10 mouse cellular contexts compared by ENCODE assay signal in the genomic region with DNA sequence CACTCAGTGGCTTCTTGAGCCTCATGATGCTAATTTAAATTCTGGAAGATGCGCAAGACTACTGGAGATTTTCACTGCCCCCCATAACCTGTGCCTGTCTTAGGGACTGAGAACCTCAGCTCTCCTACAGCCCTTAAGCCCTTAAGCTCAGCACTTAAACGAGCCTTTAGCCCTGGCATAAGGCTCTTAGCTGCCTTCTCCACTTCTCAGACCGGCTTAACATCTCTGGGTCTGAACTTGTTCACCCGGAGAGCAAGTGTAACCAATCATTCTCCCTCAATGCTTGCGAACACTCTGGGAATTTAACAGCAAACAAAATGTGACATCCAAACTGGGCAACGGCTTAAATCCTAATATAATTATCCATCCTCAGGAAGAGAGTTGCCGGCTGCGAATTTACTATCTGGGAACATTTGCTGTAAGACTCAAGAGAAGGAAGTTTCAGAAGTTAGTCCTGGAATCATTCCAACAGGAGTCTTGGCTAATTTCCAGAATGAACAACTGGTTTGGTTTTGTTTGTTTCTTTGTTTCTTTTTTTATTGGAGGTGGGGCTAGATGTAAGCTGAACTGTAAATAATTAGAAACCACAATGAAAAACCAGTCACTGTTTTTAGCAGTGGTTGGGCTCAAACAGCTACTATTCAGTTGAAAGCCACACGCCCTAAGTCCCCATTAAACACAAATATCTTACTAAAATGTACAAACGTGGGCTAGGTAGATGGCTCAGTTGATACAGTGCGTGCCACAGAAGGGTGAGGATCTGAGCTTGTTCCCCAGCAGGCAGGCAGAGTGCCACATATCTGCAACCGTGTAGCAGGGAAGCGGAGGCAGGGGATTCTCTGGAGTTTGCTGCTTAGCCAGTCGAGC. TPM values are rescaled to one million over a fixed set of nuclear protein-coding genes. Genes with fewer than 3 reads are reported as not detected.
DNase-seq lines count a peak whose midpoint lies in the region; ATAC-seq and TF ChIP-seq lines count a peak whose summit lies in the region.
"Had no signal": no experiment of that assay in that cellular context is flagged by ENCODE, and none has a peak within 500 bp of the region (broad histone marks: within the 10 kb centered on the region; RNA-seq: fewer than 3 reads in every experiment).

No protein-coding gene starts in this region.

- ATAC-seq in intestine, embryonic 15.5 days: peak; percentile 57; the same call in 1 of the 2 replicates
- no peak for ATAC-seq in intestine, postnatal 0 days
- ATAC-seq in lung, postnatal 0 days: peak; percentile 72
- ATAC-seq in megakaryocyte-erythroid progenitor cell, adult 5-6 weeks (replicated peaks; ENCODE audit: low FRiP score, low TSS enrichment, poor library complexity, severe bottlenecking): no peak

- peak; percentile 12 for DNase-seq in MN1 (ENCODE audit: low spot score)
- peak; percentile 49 for DNase-seq in fibroblast of lung, adult 2 months (ENCODE audit: low read depth)
- DNase-seq in lung, postnatal 0 days (ENCODE audit: low spot score): peak; percentile 49
- no peak for DNase-seq in yolk sac, embryonic 10.5 days (ENCODE audit: low spot score)
- DNase-seq in right cerebral cortex, postnatal 10 days (ENCODE audit: low spot score in 2 of 2): no peak
- DNase-seq: thymus, adult 18-20 months had no signal

- 36% methylated on average over 14 of the region's 14 CpGs for WGBS in intestine, embryonic 15.5 days
- WGBS in intestine, postnatal 0 days: 33% methylated on average over 14 of the region's 14 CpGs
- 13% methylated on average over 14 of the region's 14 CpGs for WGBS in lung, postnatal 0 days

- H3K9me3 ChIP-seq in intestine, embryonic 15.5 days: no peaks in the 10 kb centered on the region
- no peaks in the 10 kb centered on the region for H3K9me3 ChIP-seq in intestine, postnatal 0 days (ENCODE audit: control insufficient read depth)
- H3K9me3 ChIP-seq in lung, postnatal 0 days (ENCODE audit: low read length): no peaks in the 10 kb centered on the region

- 0 out of 2 replicates have a peak, but pooled peaks cover 7% of the 10 kb centered on the region for H3K36me3 ChIP-seq in intestine, embryonic 15.5 days
- H3K36me3 ChIP-seq in intestine, postnatal 0 days (ENCODE audit: control insufficient read depth, insufficient read depth): peaks cover 9% of the 10 kb centered on the region; the same call in 1 of the 2 replicates
- 0 out of 2 replicates have a peak, but pooled peaks cover 5% of the 10 kb centered on the region for H3K36me3 ChIP-seq in lung, postnatal 0 days (ENCODE audit: insufficient read depth, low read length)

- TF ChIP-seq CTCF in intestine, postnatal 0 days (IDR thresholded peaks at IDR 0.05; ENCODE audit: low read depth): no peak
- TF ChIP-seq CTCF in lung, postnatal 0 days (IDR thresholded peaks at IDR 0.05): no peak

- no peak for TF ChIP-seq EP300 in lung, postnatal 0 days (IDR thresholded peaks at IDR 0.05)

- H3K4me1 ChIP-seq in intestine, embryonic 15.5 days (replicated peaks): peaks cover 12% of the 10 kb centered on the region
- H3K4me1 ChIP-seq in intestine, postnatal 0 days (replicated peaks; ENCODE audit: control insufficient read depth, insufficient read depth, low read length): no peaks in the 10 kb centered on the region
- peaks cover 10% of the 10 kb centered on the region; the same call in 1 of the 2 replicates for H3K4me1 ChIP-seq in lung, postnatal 0 days (ENCODE audit: insufficient read depth, low read depth, low read length)

- no peaks in the 10 kb centered on the region for H3K27me3 ChIP-seq in intestine, embryonic 15.5 days (replicated peaks)
- H3K27me3 ChIP-seq in intestine, postnatal 0 days (replicated peaks; ENCODE audit: control insufficient read depth, insufficient read depth, low read length): no peaks in the 10 kb centered on the region
- no peaks in the 10 kb centered on the region for H3K27me3 ChIP-seq in lung, postnatal 0 days (replicated peaks; ENCODE audit: insufficient read depth, low read length)

- no peak overlapping the region for H3K9ac ChIP-seq in intestine, embryonic 15.5 days
- no peak overlapping the region; the same call in 1 of the 2 replicates for H3K9ac ChIP-seq in intestine, postnatal 0 days (ENCODE audit: low read depth, low read length)
- H3K9ac ChIP-seq in lung, postnatal 0 days (replicated peaks; ENCODE audit: low read depth): no peak overlapping the region

- no peak overlapping the region for H3K4me2 ChIP-seq in intestine, embryonic 15.5 days (replicated peaks)
- H3K4me2 ChIP-seq in intestine, postnatal 0 days (replicated peaks; ENCODE audit: low read depth): no peak overlapping the region; the same call in 1 of the 2 replicates
- no peak overlapping the region; the same call in 1 of the 2 replicates for H3K4me2 ChIP-seq in lung, postnatal 0 days (replicated peaks; ENCODE audit: low read depth, low read length)

- H3K27ac ChIP-seq in intestine, embryonic 15.5 days: peak overlapping the region; percentile 24; the same call in 1 of the 2 replicates
- H3K27ac ChIP-seq in intestine, postnatal 0 days (ENCODE audit: low read depth, low read length): no peak overlapping the region
- peak overlapping the region; percentile 51 for H3K27ac ChIP-seq in lung, postnatal 0 days (ENCODE audit: low read length)

- no peak overlapping the region for H3K4me3 ChIP-seq in intestine, embryonic 15.5 days (replicated peaks)
- H3K4me3 ChIP-seq in intestine, postnatal 0 days (ENCODE audit: low read depth, low read length): no peak overlapping the region
- no peak overlapping the region for H3K4me3 ChIP-seq in lung, postnatal 0 days (ENCODE audit: low read depth, low read length)

RNA-seq across cellular contexts. Expression of a gene that starts 13.5 kb away (rescaled TPM):
- polyA plus RNA-seq in intestine, embryonic 15.5 days (2015; fragmentation: Nextera tagmentation; extraction: Ambion mirVana): 21.2 and 22.2 TPM in 2 replicates
- 22.6 and 23.6 TPM in 2 replicates for polyA plus RNA-seq in intestine, postnatal 0 days (2015; fragmentation: Nextera tagmentation; extraction: Ambion mirVana)
- 30.7 and 32.9 TPM in 2 replicates for polyA plus RNA-seq in lung, postnatal 0 days (2015; fragmentation: Nextera tagmentation; extraction: Ambion mirVana)
- total RNA-seq in megakaryocyte-erythroid progenitor cell, adult 5-6 weeks (2014; fragmentation: Nextera tagmentation): 1.7 and 2.1 TPM in 2 replicates
- 3.0 and 3.3 TPM in 2 replicates for total RNA-seq in megakaryocyte-erythroid progenitor cell, adult 5-6 weeks (2017)
- total RNA-seq: monocyte, adult 5-6 weeks had no signal

RNA-seq across cellular contexts. Expression of a gene that starts 34.9 kb away (rescaled TPM):
- 330 and 349 TPM in 2 replicates for polyA plus RNA-seq in intestine, embryonic 15.5 days (2015; fragmentation: Nextera tagmentation; extraction: Ambion mirVana)
- 1,579 and 1,674 TPM in 2 replicates for polyA plus RNA-seq in intestine, postnatal 0 days (2015; fragmentation: Nextera tagmentation; extraction: Ambion mirVana)
- 0.30 and 0.35 TPM in 2 replicates for polyA plus RNA-seq in lung, postnatal 0 days (2015; fragmentation: Nextera tagmentation; extraction: Ambion mirVana)
- total RNA-seq in megakaryocyte-erythroid progenitor cell, adult 5-6 weeks (2014; fragmentation: Nextera tagmentation): 0.30 TPM in 1 of 2 replicates, not detected in the other
- total RNA-seq in megakaryocyte-erythroid progenitor cell, adult 5-6 weeks (2017): not detected in 2 replicates
- total RNA-seq: monocyte, adult 5-6 weeks had no signal

RNA-seq across cellular contexts. Expression of a gene that starts 47.6 kb away (rescaled TPM):
- polyA plus RNA-seq in intestine, embryonic 15.5 days (2015; fragmentation: Nextera tagmentation; extraction: Ambion mirVana): 28.8 and 32.2 TPM in 2 replicates
- polyA plus RNA-seq in intestine, postnatal 0 days (2015; fragmentation: Nextera tagmentation; extraction: Ambion mirVana): 15.6 and 16.4 TPM in 2 replicates
- 32.6 and 35.3 TPM in 2 replicates for polyA plus RNA-seq in lung, postnatal 0 days (2015; fragmentation: Nextera tagmentation; extraction: Ambion mirVana)
- 62.2 and 66.1 TPM in 2 replicates for total RNA-seq in megakaryocyte-erythroid progenitor cell, adult 5-6 weeks (2014; fragmentation: Nextera tagmentation)
- total RNA-seq in megakaryocyte-erythroid progenitor cell, adult 5-6 weeks (2017): 153 and 170 TPM in 2 replicates

Comparison
In these comparisons a context has a peak if more than half of its experiments do, and no peak if none do; other contexts are left out.
1. ATAC-seq: peak in intestine, embryonic 15.5 days (single experiment) and lung, postnatal 0 days (single experiment); none in intestine, postnatal 0 days (single experiment) and megakaryocyte-erythroid progenitor cell, adult 5-6 weeks (single experiment).
2. DNase-seq: peak in MN1 (single experiment), fibroblast of lung, adult 2 months (single experiment) and lung, postnatal 0 days (single experiment); none in yolk sac, embryonic 10.5 days (single experiment) and right cerebral cortex, postnatal 10 days (0 of 2).
3. RNA of a gene that starts 34.9 kb away (polyA plus RNA-seq): 1,579 to 1,674 TPM in intestine, postnatal 0 days and 330 to 349 TPM in intestine, embryonic 15.5 days; 0.30 to 0.35 TPM in lung, postnatal 0 days; every median in the first group is over 100 times any median in the second.